Mouse (Mus musculus) liver, adult 2 months (tissue): Measurements from ENCODE around the gene Dis3l2. TPM values are rescaled to one million over a fixed set of nuclear protein-coding genes. Genes with fewer than 3 reads are reported as not detected.

Experiments used
- DNase-seq: peaks from one replicate; pipeline ENCODE4 v3.0.0-alpha.2; 2011; ENCODE audit warnings: low read depth, low spot score; ENCODE audit errors: extremely low read depth
- H3K27ac ChIP-seq: fragments of 200-500 bp; replicated peaks from 2 replicates; pipeline ENCODE4 v1.5.1; 2012; ENCODE audit warnings: low read depth, mild to moderate bottlenecking, control low read depth, inconsistent platforms, low read length; ENCODE audit not compliant: insufficient read depth
- H3K27me3 ChIP-seq: fragments of 200-500 bp; 2 replicates; pipeline ENCODE4 v1.6.1; 2012; ENCODE audit warnings: mild to moderate bottlenecking, moderate library complexity, low read length, inconsistent platforms; ENCODE audit not compliant: control insufficient read depth, insufficient read depth
- H3K36me3 ChIP-seq: fragments of 200-500 bp; 2 replicates; pipeline ENCODE4 v1.6.1; 2012; ENCODE audit warnings: low read length, inconsistent platforms; ENCODE audit not compliant: control insufficient read depth, insufficient read depth
- H3K4me1 ChIP-seq: fragments of 200-500 bp; 2 replicates; pipeline ENCODE4 v1.6.1; 2011; ENCODE audit warnings: low read length; ENCODE audit not compliant: control insufficient read depth, insufficient read depth
- H3K4me3 ChIP-seq: fragments of 200-500 bp; 2 replicates; pipeline ENCODE4 v1.5.1; 2011; ENCODE audit warnings: low read depth, mild to moderate bottlenecking, control low read depth, low read length, moderate library complexity; ENCODE audit not compliant: insufficient read depth
- H3K79me2 ChIP-seq: fragments of 200-500 bp; 2 replicates; pipeline ENCODE4 v1.6.1; 2012; ENCODE audit warnings: inconsistent platforms, mild to moderate bottlenecking, low read length, moderate library complexity; ENCODE audit not compliant: control insufficient read depth, insufficient read depth
- H3K9ac ChIP-seq: fragments of 200-500 bp; 2 replicates; pipeline ENCODE4 v1.6.1; 2012; ENCODE audit warnings: low read depth, mild to moderate bottlenecking, control low read depth, inconsistent platforms, low read length
- CTCF ChIP-seq: fragments of 200-500 bp; IDR thresholded peaks from 2 replicates; pipeline ENCODE4 v1.5.1; 2011; ENCODE audit warnings: low read depth, low read length, control low read depth
- POLR2A ChIP-seq: fragments of 200-500 bp; IDR thresholded peaks from 2 replicates; pipeline ENCODE4 v1.6.1; 2011; ENCODE audit warnings: low read length, control low read depth; ENCODE audit not compliant: insufficient read depth; ENCODE audit errors: extremely low read depth
- WGBS: fragments of 180-500 bp; shearing (Covaris S2); methylation state at CpG from one replicate; pipeline ENCODE4 v1.1.7; 2018; 5-methylcytosine and 5-hydroxymethylcytosine counted together
- polyA plus RNA-seq: library from polyadenylated mRNA; depleted of rRNA; stranded (reverse); fragments of >200 nt; gene quantifications from 2 replicates; pipeline ENCODE4 v1.2.3, GENCODE M21; 2012
- total RNA-seq: library from RNA; depleted of rRNA; stranded (reverse); fragments of >200 nt; gene quantifications from 2 replicates; pipeline ENCODE4 v1.2.3, GENCODE M21; 2014

Gene Dis3l2
- total and polyA plus RNA-seq, 2 experiments = 9.0 to 13.4 TPM

- no peak for DNase-seq
- WGBS = 96% methylated on average over 1 of the region's 1 CpGs
Observed at GRCm38 (mm10) chr1:86736414-86736813, 32.8 kb downstream of the Dis3l2 start.

GRCm38 (mm10) chr1:86742896-86743295, 39.3 kb downstream of the Dis3l2 start:
- no peak overlapping the region for H3K27ac ChIP-seq
- H3K4me1 ChIP-seq = no peaks in the 10 kb centered on the region
- H3K9ac ChIP-seq = no peak overlapping the region
- H3K79me2 ChIP-seq = peaks cover 2% of the 10 kb centered on the region; the same call in 1 of the 2 replicates
- H3K27me3 ChIP-seq = no peaks in the 10 kb centered on the region
- WGBS = 83% methylated on average over 3 of the region's 3 CpGs
- no peak overlapping the region for H3K4me3 ChIP-seq
- H3K36me3 ChIP-seq = peaks cover 8% of the 10 kb centered on the region
- no peak for DNase-seq
- TF ChIP-seq POLR2A (no peak), CTCF (no peak)

More at GRCm38 (mm10) chr1:86736414-86736813, 32.8 kb downstream of the Dis3l2 start:
- Histone ChIP-seq H3K36me3 (no peaks in the 10 kb centered on the region), H3K4me1 (no peaks in the 10 kb centered on the region), H3K79me2 (peaks cover 6% of the 10 kb centered on the region; the same call in 1 of the 2 replicates), H3K27me3 (no peaks in the 10 kb centered on the region), H3K27ac (no peak overlapping the region), H3K9ac (no peak overlapping the region), H3K4me3 (no peak overlapping the region)
- no peak for TF ChIP-seq CTCF
- no peak for TF ChIP-seq POLR2A

- Histone ChIP-seq H3K36me3 (peaks cover 8% of the 10 kb centered on the region), H3K4me3 (no peak overlapping the region), H3K27ac (no peak overlapping the region), H3K4me1 (no peaks in the 10 kb centered on the region), H3K27me3 (no peaks in the 10 kb centered on the region), H3K79me2 (no peaks in the 10 kb centered on the region), H3K9ac (no peak overlapping the region)
- peak; percentile 66 for DNase-seq
- TF ChIP-seq CTCF (no peak), POLR2A (no peak)
- WGBS = 27% methylated on average over 2 of the region's 2 CpGs
Observed at GRCm38 (mm10) chr1:86747034-86747433, 43.4 kb downstream of the Dis3l2 start.

GRCm38 (mm10) chr1:86750094-86750493, 46.5 kb downstream of the Dis3l2 start:
- no peak for DNase-seq
- H3K4me1 ChIP-seq = no peaks in the 10 kb centered on the region
- 84% methylated on average over 3 of the region's 3 CpGs for WGBS

GRCm38 (mm10) chr1:86753416-86753815, 49.8 kb downstream of the Dis3l2 start:
- 92% methylated on average over 8 of the region's 8 CpGs for WGBS
- H3K9ac ChIP-seq = no peak overlapping the region
- H3K36me3 ChIP-seq = no peaks in the 10 kb centered on the region
- no peak for DNase-seq
- TF ChIP-seq POLR2A (no peak), CTCF (no peak)
- no peak overlapping the region for H3K4me3 ChIP-seq
- H3K79me2 ChIP-seq = no peaks in the 10 kb centered on the region
- H3K27me3 ChIP-seq = no peaks in the 10 kb centered on the region
- no peaks in the 10 kb centered on the region for H3K4me1 ChIP-seq
- no peak overlapping the region for H3K27ac ChIP-seq

More at GRCm38 (mm10) chr1:86750094-86750493, 46.5 kb downstream of the Dis3l2 start:
- no peak overlapping the region for H3K27ac ChIP-seq
- H3K4me3 ChIP-seq = no peak overlapping the region
- H3K36me3 ChIP-seq = peaks cover 5% of the 10 kb centered on the region
- no peak for TF ChIP-seq CTCF
- TF ChIP-seq POLR2A = no peak
- no peaks in the 10 kb centered on the region for H3K79me2 ChIP-seq
- H3K9ac ChIP-seq = no peak overlapping the region
- H3K27me3 ChIP-seq = no peaks in the 10 kb centered on the region

GRCm38 (mm10) chr1:86754335-86754734, 50.7 kb downstream of the Dis3l2 start:
- H3K27ac ChIP-seq = no peak overlapping the region
- WGBS = 90% methylated on average over 3 of the region's 3 CpGs
- H3K4me3 ChIP-seq = no peak overlapping the region
- DNase-seq = no peak
- H3K36me3 ChIP-seq = no peaks in the 10 kb centered on the region
- no peaks in the 10 kb centered on the region for H3K79me2 ChIP-seq
- H3K4me1 ChIP-seq = no peaks in the 10 kb centered on the region
- no peak for TF ChIP-seq CTCF
- no peak for TF ChIP-seq POLR2A
- H3K9ac ChIP-seq = no peak overlapping the region
- no peaks in the 10 kb centered on the region for H3K27me3 ChIP-seq
